Mouse (Mus musculus): ENCODE data around the gene Hyal2.

Hyal2 gene

DNA sequence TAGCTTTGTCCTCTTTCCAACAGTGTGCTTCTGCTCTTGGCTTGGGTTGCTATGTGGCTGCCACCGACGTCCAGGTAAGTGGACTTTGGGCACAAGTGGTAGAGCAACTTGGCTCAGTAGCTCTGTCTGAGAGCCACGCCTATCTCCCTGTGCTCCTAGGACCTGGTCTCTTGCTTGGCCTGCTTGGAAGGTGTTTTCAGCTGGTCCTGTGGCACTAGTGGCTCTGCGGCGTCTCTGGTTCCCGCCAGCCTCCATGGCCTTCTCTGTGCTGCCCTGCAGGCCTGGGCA, 23.0 kb downstream of the Hyal2 start:
- no peak for DNase-seq (ENCODE audit: low spot score)

- no peak for DNase-seq (ENCODE audit: low spot score)
Measured at GRCm38 (mm10) chr9:107593101-107593976, 25.6 kb downstream of the Hyal2 start.

- no peak for DNase-seq (ENCODE audit: low spot score)
Measured at GRCm38 (mm10) chr9:107594281-107595062, 26.7 kb downstream of the Hyal2 start.

DNA sequence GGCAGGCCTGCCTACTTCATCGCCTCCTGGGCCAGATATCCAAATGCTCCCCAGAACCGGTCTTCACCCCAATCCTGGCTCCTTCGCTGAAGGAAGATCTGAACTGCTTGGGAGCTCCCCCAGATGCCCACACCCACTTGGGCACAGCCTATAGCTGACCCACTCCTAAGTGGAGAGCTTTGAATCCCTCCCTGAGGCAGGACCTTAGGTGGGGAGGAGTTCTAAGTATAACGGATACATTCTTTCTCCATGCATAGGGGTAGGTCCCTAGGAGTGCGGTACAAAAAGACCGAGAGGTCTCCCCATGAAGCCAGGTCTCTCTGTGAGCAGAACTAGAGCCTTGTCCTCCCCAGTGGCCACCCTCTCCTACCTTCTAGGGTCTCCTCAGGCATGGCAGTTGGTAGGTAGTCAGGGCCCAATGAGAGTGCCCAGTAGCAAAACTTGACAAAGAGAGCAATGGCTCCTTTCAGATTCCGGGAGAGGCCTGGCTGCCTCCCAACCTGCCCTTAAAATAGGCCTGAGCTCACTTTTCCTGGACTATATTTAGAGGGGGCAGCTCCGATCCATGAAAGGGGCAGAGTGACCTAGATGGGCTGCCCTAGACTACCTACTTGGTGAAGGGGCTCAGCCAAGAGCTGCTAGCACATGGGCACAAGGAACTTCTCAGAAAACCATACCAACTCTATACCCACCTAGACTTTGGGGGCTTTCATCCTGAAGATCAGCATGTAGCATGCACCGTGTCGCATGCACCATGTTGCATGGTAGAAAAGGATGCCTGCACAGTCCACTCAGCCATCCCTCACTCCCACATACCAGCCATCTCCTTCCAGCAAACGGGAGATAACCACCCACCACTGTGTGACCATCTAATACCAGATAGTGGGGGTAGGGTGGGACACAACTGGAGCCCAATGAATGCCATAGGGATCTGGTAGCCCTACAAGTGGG, 29.1 kb downstream of the Hyal2 start:
- no peak for DNase-seq (ENCODE audit: low spot score)

DNA sequence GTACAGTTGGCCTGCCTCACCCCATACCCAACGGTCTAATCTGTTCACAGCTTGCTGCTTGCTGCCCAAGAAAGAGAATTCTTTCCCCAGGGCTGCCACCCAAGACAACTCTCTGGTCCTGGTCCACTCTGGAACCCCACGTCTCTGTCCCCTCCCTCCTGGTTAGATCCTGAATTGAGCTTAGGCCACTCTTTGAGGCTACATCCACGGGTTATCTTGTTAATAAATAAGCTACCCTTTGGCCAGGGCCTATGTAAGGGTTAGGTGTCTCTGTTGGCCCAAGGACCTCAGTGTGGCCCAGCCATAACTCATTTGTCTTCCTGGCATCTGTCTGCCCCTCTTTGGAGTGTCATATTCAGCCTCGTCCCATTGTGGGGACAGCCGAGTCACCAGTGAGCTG, 30.6 kb downstream of the Hyal2 start:
- no peak for DNase-seq (ENCODE audit: low spot score)

DNA sequence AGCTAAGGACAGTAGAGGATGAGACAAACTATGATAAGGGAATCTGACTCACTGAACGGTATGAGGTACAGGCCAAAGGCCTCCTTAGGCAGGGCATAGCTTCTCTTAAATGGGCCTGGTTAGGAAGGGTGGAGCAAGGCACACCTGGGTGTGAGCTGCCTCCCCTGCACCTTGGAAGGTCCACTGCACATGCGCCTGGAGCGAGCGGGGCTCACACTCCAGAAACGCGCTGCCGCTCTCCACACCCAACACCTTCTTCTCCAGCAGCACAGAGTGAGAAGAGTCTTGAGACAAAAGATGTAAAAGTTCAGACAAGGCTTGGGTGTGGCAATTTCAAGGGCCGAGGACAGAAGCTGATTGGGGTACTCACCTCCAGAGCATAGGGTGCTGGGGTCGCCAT, 31.7 kb downstream of the Hyal2 start:
- DNase-seq (ENCODE audit: low spot score) = no peak

DNA sequence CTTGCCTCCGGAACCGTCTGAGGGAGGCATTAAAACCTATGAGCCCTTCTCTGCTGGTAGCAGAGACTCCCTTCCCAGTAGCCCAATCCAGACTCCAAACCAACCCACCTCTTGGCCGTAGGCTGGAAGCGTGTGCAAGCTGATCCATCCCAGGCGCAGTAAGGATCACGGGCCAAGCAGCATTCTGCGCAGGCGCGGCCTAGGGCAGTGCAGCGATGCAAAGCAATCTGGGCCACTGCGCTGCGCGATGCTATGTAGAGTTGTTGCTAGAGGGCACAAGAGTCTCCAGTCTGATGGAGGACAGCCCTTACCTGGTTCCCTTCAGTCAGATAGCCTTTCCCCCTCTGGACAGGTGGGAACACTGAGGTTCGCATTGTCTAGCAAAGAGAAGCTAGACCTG, 32.1 kb downstream of the Hyal2 start:
- no peak for DNase-seq (ENCODE audit: low spot score)

GRCm38 (mm10) chr9:107600745-107601144, 33.0 kb downstream of the Hyal2 start:
- DNase-seq (ENCODE audit: low spot score) = no peak

GRCm38 (mm10) chr9:107601275-107601674, 33.5 kb downstream of the Hyal2 start:
- no peak for DNase-seq (ENCODE audit: low spot score)

GRCm38 (mm10) chr9:107602068-107602648, 34.4 kb downstream of the Hyal2 start:
- DNase-seq (ENCODE audit: low spot score) = peak; percentile 97

DNA sequence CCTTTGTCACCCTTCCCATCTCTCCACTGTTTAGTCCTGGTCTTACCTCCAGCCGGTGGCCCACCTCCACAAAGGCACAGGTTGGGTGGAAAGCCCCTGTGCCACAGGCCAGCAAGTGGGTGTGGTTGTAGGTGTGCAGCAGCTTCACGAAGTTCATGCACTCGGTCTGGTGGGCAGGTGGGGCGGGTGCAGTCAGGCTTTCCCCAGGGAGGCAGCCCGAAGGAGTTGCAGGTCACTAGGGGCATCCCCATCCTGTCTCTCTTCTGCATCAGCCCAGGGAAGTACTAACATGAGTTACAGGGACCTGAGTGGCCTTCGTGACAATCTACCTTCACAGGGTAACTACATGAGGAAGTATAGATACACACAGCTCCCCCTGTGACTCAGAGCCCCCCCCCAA, 35.5 kb downstream of the Hyal2 start:
- DNase-seq (ENCODE audit: low spot score) = no peak

DNA sequence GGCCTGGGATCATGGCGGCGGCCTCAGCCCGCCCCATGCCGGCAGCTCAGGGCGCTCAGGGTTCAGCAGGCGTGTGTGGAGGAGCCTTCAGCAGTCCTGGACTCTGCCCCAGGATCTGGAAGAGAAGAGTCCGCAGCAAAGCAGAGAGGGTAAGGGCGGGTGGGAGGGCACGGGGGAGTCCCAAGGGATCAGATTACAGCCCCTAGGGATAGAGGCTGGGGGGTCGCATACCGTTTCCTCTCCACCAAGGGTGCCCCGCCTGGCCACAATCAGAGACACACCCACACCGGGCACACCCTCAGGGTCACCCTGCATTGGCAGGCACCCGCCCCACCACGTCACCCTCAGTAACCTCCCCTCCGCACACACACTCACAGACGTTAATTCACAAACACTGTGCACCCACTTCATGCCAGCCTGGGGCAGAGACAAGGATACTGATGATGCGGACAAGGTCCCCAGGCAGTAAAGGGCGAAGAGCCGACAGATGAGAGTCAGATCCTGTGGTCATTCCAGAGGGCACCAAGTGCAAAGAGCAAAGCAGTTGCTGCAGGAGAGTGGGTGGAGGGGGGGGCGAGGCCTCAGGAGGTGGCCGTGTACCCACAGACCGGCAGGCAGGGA, 37.4 kb downstream of the Hyal2 start:
- no peak for DNase-seq (ENCODE audit: low spot score)

DNA sequence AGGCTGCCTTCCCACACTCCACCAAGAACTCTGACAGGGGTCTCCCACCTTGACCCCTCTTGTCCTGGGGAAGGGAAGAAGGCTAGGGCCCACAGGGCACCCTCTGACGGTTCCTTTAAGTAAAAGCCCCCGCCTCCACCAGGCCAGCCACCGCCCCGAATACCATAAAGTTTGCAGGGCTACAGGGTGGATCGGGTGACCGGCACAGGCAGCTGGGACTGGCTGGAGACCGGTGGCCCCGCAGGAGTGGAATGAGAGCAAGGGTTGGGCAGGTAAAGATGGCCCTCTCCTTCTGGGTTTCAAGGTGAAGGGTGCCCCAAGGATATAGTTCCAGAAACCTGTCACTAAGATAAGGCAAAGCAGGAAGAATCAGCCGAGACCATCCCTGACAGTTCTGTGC, 38.8 kb downstream of the Hyal2 start:
- no peak for DNase-seq (ENCODE audit: low spot score)

GRCm38 (mm10) chr9:107607036-107607435, 39.3 kb downstream of the Hyal2 start:
- DNase-seq (ENCODE audit: low spot score) = no peak

DNA sequence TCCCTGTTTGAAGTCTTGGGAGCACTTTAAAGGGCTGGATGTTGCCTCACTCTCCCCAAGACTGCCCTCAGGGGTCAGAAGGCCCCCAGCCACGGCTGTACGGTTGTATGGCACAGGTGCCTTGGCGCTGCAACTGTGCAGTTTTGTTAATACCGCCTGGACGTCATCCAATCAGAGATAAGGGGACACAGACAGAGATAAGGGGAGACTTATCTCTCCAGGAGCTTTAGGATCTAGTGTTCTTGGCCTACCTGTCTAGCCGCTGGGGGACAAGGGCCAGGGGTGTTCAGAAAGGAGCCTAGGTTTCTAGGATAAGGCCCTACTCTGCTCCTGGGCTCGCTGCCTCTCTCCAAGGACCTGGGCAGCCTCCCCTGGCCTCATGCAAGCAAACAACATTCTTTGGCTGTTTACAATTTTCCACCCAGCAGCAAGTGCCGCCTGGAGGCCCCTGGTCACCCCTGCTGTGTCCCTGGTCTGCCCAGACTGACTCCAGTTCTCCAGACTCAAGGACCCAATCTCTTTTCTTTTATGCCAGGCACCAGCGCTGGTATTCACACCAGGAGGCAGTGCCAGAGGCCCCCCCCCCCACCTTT, 40.0 kb downstream of the Hyal2 start:
- no peak for DNase-seq (ENCODE audit: low spot score)

- DNase-seq (ENCODE audit: low spot score) = no peak
Measured at GRCm38 (mm10) chr9:107608741-107609432, 41.1 kb downstream of the Hyal2 start, which contains the start of gene Sema3b. TSS of gene Sema3b (minus strand) at chr9:107609229.

GRCm38 (mm10) chr9:107609433-107609830, 41.7 kb downstream of the Hyal2 start:
- DNase-seq (ENCODE audit: low spot score) = no peak

DNA sequence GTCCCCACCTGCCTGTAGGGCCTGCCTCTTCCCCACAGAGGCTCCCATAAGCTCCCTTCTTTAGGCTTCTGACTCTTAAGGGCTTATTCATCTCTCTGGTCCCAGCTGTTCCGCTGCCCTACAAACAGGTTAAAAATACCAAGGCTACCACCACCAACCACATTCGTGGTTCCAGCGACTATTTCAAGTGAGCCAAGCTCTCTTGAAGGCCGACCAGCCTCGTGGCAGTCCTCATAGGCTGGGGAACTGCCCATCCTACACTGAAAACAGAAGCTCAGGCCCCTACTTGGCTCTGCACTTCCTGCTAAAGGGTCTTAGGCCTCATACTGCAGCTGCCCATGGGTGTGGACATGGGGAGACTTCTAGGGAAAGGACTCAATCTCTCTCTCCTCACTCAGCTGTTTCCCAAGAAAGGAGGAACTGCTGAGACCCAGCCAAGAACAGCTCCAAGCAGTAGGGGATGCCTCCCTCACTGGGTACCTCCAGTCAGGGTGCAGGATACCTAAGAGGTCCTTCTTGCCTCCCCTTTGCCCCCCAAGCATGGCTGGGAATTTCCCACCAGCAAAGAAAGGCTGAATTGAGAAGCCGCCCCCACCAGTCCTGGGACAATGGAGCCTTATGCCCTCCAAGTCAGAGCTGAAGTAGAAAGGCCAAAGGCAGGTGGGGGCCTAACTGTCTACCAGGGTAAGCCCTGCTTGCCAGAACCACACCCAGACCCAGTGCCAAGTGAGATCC, 43.9 kb downstream of the Hyal2 start:
- no peak for DNase-seq (ENCODE audit: low spot score)

DNA sequence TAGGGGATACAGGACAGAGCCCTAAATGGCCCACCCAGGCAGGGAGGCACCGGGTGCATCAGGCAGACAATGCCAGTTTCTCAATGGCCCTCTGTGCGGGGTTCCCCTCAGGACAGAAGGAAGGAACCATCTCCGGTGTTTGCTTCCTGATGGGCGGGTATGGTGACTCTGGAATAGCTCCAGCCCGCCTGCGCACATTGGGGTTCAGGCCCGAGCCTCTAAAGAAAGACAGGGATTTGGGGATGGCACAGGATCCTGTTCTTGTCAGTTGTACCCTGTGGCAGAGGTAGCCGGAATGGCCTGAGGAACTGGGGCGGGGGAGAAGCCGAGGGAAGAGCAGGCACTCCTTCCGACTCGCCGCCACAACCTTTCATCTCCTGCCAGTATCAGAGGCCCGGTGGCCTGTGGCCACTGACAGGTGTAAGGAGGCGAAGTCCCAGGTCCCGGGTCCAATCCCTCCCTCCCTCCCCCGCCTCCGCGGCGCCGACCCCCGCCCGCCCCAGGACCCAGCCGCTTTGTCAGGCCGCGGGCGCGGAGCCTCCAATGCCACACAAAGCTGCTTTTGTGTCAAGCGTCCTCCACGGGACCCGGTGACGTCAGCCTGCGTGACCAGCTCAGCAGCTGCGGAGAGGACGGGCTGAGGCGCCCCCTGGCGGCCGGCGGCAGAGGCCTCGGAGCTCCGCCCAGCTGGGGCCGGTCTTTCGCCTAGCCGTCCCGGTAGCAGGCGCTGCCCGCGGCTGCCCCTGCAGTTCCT, 44.6 kb downstream of the Hyal2 start:
- peak; percentile 96 for DNase-seq (ENCODE audit: low spot score)

Data from ovary, postnatal 10 days (tissue).